Mouse (Mus musculus) T-helper 17 cell (primary cell): ENCODE data around the gene Idh1.
"Not testable (repeated sequence)": the region's sequence is repeated elsewhere in the genome, so short reads cannot be mapped to it uniquely, and the experiment has no call there.

ENCODE experiments used
- in situ Hi-C, 2 experiments: fragments of 300-600 bp; cut with MboI, MseI; formaldehyde crosslinking; loops; 1 replicate in 1 of 2; 2 replicates in 1 of 2; pipeline ENCODE4 v1.15.1; 2025; ENCODE audit warnings: high pct_unique_total_duplicates in 2 of 2

The Idh1 gene

DNA sequence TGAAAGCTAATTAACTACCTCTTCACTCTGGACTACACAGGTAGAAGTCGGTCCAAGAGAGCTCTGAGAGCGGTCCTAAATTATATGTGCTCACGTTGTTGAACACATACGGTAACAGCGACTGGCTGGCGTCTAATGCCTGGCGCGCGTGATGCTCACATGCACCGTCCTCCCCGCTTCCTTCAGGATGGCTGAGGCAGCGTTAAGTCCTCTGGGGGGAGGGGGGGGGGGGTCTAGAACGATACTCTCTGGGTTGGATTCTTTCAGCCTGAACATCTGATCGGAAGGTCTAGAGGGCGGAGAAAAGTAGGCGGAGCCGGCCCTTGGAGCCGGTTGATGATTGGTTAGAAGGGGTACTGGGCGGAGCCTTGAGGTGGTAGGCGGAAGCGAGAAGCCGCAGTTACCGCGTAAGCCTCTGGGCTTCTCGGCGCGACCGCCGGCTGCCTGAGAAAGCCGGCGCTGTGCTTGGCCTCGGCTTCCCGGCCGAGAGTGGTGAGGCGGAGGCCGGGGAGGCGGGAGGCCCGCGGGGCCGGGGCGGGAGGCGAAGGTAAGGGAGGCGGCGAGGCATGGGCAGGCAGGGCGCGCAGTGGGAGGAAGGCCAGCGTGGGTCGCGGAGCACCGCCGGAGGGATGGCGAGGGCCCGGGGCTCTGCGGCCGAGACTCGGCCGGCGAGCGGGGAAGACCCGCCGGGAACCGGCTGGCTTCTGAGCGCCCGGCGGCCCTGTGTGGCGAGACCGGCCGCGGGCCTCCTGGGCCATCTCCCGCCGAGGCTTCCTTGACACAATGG lies at the start of gene Idh1, which contains the start of gene Pikfyve:
Gene Idh1, minus strand, starts transcription at position 214 of the 787 bp plus-strand sequence.
Gene Pikfyve, plus strand, starts transcription at position 397 of the 787 bp plus-strand sequence.
- in situ Hi-C loops: loop anchor here (10.0 to 25.0 kb wide), 3 partner anchors 232 to 1999 kb away; partner anchors contain the start of genes Creb1 (in 1 of the 2), Eef1b2 (in 1 of the 2), Ndufs1 (in 1 of the 2) and Plekhm3 (in 1 of the 2)

DNA sequence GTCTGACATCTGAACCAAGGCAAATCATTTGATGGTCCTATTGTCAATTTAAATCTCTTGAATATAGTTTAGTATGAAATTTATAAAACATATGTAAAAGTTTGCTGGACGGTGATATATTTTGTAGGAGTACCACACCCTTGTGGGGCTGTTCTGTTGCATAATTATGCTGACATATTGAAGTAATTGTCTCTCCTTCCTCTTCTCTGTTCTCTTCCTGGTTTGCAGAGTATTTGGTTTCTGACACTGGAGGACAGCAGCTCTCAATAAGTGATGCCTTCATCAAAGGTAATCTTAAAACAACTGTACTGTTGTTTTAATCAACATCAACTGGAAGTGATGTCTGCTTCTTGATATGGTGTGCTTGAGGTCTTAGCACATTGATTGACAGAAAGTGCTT lies 44.3 kb upstream of the Idh1 start:
- in situ Hi-C loops: no loop called here

DNA sequence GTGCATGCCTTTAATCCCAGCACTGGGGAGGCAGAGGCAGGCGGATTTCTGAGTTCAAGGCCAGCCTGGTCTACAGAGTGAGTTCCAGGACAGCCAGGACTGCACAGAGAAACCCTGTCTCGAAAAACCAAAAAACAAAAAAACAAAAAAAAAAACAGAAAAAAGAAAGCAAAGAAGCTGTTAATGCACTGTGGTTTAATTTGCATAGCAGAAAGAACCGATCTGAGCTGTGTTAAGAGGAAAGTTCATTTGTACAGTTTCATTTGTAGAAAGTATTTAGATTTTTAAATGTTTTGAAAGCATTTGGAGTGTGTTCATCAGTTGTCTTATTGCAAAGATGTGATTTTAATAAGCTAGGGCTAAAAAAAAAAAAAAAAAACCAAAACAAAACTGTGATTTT lies 43.5 kb upstream of the Idh1 start:
- in situ Hi-C loops: not testable (repeated sequence)

DNA sequence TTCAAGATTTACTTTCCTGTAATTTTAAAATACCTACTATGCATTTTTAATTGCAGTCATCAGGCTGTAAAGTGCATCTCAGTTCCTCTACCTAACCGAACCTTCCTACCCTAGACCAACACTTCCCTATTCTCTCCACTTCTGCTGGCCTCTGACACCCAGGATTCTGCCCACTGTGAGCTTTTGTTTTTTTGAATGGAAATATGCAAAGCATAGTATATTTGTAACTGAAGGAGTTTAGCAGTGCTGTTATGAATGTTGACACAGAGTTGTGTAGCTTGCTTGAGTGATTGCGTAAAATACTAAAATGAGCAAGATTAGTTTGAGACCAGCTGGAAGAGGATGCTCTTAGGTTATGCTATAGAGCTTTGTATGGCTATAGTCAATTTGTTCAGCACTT lies 41.4 kb upstream of the Idh1 start:
- in situ Hi-C loops: no loop called here

DNA sequence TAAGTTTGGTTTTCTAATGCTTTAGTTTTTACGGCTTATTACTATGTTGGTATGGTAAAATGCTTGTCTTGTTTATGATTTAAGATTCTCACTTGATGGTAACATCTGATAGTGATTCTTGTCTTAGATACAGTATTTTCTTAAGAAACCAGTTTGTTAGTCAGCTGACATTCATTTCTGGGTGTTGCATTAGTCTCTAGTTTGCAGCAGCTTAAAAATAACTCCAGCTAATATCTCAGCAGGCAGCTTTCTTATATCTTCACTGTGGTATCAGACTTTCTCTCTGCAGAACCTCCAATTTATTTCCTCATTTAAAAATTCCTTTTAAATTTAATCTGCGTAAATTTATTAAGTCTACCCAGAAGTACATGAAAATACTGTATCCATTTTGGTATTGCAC lies 37.4 kb upstream of the Idh1 start:
- in situ Hi-C loops: no loop called here

DNA sequence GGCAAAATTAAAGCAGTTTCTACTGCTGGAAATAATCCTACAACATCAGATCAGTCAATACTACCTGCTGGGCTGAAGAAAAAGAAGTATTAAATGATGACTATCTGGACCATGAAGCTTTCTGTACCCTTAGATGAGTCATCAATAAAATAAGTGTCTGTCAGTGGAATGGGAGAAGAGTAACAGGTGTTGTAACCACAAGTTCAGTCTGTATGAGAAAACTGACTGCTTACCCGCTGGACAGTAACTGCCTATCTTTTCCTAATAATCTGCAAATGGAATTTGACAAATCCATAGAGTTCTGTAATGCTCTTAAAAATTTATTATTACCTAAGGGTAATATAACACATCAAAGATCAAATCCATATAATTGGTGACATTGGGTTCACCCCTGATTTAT lies 31.7 kb upstream of the Idh1 start:
- in situ Hi-C loops: no loop called here

DNA sequence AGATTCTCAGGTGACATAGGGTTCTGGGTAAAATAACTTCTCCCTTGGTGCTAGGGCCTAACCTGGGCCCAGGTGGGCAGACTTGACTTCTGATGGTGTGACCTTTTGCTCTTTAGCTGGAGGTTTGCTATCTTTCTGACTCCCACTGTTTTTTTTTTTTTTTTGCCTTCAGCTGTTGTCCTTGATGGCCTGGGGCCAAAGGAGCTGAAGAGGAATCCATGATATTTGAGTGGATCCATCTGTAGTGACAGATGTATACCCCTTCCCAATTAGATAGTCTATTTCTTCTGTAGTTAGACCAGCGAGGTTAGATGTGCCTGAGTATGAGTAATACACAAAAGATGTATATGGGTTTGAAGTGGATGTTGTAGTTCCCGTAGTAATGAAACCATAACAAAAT lies 31.3 kb upstream of the Idh1 start:
- in situ Hi-C loops: no loop called here

DNA sequence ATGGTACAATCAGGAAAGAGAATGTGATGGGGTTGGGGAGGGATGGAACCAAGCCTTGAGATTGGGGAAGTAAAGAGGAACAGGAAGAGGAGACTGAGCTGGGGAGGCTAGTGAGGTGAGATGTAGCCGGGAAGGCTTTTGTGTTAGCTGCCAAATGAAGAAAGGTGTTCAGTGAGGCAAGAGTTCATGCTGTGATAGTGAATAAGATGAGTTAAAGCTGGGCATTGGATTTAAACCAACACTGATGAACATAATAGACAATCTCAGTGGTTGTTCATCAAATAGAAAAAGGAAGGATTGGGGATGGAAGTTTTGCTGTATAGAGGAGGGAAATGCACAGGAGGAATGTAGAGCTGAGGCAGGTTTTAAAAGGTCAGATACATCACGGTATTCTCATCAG lies 26.9 kb upstream of the Idh1 start:
- in situ Hi-C loops: no loop called here

DNA sequence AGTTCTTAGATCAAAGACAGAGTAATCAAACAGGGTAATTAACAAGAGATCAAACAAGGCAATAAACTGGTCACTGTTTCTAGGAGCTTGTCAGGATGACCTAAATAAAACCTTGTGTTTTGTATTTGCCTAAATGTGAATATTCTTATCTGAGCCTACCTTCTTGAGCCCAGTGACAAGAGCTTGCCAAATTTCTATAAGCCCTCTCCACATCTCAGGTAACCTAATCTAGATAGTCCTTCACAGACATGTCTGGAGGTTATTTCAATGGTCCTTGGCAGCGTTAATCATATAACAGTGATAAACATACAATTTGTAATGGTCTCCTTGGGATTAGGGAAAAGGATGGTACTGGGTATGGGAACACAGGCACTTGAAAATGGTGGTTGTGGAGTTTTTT lies 18.0 kb upstream of the Idh1 start:
- in situ Hi-C loops: no loop called here

DNA sequence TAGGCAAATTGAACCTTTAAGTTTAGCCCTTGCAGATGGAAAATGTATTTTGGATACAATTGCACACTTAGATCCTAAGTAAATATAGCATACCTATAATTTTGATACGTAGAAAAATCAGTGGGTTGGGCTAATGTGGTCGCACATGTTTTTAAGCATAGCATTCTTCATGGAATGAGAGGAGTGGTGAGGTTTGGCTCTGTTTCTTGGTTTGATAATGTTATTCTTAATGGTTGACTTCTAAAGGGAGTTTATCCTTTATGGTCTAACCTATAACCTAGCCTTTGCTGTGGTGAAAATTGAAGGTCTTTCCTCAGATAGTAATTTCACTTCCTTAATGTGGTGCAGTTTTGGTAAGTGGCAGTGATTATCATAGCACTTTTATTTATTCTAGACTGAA lies 12.6 kb upstream of the Idh1 start:
- in situ Hi-C loops: loop anchor here in 1 of 2 experiments (10.0 to 25.0 kb wide), 2 partner anchors 1506 to 2012 kb away; partner anchors contain the start of genes Eef1b2, Ndufs1 and Rpe

DNA sequence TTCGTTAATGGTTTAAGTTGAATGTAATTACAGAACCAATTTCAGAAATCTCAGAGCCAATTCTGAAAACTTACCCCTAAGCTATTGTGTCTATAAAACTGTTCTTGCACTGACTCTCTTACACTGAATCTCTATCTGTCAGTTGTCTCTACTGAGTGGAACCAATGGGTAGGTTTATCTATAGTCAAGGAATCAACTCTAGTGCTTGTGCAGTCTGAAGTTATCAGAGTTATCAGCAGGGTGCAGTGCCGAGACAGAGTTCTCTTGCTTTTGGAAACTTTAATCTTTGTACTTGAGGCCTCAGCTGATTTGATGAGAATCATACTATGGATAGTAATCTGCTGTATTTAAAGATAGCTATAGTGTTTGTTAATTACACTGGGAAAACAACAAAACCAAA lies 12.1 kb upstream of the Idh1 start:
- in situ Hi-C loops: loop anchor here in 1 of 2 experiments (10.0 to 25.0 kb wide), 2 partner anchors 1506 to 2011 kb away; partner anchors contain the start of genes Eef1b2, Ndufs1 and Rpe

DNA sequence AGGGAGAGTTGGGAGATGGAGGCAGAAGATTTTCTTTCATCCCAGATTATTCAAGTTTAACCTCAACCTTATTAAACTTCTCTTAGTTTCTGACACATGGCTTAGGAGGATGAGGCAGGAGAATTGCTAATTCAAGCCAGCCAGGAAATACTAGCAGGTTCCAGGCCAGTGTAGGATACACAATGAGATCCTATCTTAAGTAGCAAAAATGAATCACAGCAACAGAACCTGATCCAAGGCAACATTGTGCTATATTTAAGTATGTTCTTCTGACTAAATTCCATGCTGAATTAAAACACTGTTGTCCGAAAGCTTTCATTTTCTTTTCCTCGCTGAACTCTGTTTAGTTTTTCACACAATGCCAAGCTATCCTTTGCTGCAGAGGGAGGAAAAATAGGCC lies 6.9 kb upstream of the Idh1 start:
- in situ Hi-C loops: loop anchor here in 1 of 2 experiments (10.0 to 25.0 kb wide), 2 partner anchors 1512 to 2006 kb away; partner anchors contain the start of genes Eef1b2, Ndufs1 and Rpe

DNA sequence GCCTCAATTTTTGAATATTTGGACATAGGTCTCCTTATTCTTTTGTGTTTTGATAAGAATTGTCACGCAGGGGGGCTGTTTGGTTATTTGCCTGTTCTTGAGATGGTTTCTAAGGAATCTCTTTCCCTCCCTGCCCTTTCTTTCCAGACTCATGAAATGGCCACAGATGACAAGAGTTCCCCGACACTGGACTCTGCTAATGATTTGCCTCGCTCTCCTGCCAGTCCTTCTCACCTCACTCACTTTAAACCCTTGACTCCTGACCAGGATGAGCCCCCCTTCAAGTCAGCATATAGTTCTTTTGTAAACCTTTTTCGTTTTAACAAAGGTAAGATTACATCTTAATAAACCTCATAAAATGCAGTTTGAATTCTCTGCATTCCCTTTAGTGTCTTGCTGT lies 3.9 kb upstream of the Idh1 start:
- in situ Hi-C loops: loop anchor here in 1 of 2 experiments (10.0 to 25.0 kb wide), 2 partner anchors 1515 to 2003 kb away; partner anchors contain the start of genes Eef1b2, Ndufs1 and Rpe

DNA sequence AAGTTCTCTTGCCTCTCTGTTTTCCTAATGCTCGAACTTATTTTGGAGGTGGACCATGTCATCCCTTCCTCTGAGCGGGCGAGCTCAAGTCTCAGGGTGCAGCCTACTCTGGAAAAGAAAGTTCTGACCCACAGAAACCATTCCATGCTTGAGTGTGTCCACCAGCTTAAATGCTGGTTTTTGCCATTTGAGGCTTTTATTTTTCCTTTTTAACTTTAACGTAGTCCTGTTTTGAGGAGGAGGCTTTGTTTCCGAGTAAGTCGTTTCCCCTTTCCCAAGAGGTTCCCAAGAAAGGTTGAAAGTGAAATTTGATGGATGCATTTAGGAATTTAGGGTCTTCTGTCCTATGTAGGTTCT lies 752 bp upstream of the Idh1 start:
- in situ Hi-C loops: loop anchor here (10.0 to 25.0 kb wide), 3 partner anchors 232 to 2000 kb away; partner anchors contain the start of genes Creb1 (in 1 of the 2), Eef1b2 (in 1 of the 2), Ndufs1 (in 1 of the 2) and Plekhm3 (in 1 of the 2)

DNA sequence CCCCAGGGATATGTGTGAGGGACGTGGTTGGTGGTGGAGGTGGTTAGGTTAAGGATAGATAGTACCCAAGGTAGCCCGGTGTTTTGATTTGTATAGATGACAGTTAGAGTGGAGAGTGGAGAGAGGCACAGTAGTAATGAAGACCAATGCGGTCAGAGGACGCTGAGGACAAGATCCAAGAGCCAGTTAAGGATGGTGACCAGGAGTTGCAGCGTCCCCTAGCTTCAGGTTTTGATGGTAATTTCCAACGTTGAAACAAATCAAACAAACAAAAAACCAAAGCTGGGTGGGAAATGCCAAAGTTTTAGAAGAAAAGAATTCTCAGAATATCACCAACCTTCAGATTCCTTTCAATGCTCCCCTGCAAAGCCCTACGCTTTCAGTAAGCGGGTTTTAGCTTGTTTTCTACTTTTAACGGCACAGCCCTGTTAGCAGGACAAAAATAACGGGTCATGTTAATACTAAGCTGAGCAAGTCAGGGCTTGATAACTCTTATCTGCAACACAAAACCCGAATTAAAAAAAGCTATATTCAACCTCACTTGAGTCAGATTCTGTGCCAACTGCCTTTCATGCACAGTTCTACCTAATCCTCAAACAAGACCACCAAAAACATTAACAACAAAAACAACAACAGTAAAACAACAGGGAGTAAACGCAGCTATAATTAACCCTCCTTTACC lies 635 bp downstream of the Idh1 start:
- in situ Hi-C loops: loop anchor here (10.0 to 25.0 kb wide), 3 partner anchors 231 to 1998 kb away; partner anchors contain the start of genes Creb1 (in 1 of the 2), Eef1b2 (in 1 of the 2), Ndufs1 (in 1 of the 2) and Plekhm3 (in 1 of the 2)

DNA sequence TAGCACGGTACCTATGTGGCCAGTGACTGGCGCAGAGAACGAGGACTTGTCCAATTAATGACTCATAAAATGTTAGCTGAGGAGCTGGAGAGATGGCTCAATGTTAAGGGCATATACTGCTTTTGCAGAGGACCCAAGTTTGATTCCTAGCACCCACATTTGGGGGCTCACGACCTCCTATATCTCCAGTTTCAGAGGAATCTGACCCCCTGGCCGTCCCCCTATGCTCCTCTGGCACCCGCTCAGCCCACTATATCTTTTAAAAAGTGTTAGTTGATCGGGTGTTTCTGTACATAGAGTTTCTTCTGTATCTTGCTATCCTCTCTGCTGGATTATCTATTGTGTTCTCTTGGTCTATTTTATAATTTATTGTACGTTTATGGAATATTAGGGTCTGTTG lies 1.3 kb downstream of the Idh1 start:
- in situ Hi-C loops: loop anchor here (10.0 to 25.0 kb wide), 3 partner anchors 230 to 1998 kb away; partner anchors contain the start of genes Creb1 (in 1 of the 2), Eef1b2 (in 1 of the 2), Ndufs1 (in 1 of the 2) and Plekhm3 (in 1 of the 2)

DNA sequence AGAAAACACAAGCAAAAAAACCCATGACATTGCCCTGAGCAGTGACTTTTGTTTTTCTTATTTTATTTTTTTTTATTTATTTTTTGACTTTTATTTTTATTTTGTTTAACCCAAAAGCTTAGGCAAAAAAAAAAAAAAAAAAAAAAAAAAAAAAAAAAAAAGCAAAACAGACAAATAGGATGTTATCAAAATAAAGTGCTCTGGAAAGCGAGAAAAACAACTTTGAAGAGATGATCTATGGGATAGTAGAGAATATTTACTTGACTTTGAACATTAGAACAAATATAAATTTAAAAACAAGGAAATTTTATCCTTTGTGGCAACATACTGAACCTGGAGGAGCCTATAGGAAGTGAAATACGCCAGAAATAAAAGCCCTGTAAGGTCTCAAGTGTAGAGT lies 2.3 kb downstream of the Idh1 start:
- in situ Hi-C loops: loop anchor here (10.0 to 25.0 kb wide), 3 partner anchors 229 to 1997 kb away; partner anchors contain the start of genes Creb1 (in 1 of the 2), Eef1b2 (in 1 of the 2), Ndufs1 (in 1 of the 2) and Plekhm3 (in 1 of the 2)

DNA sequence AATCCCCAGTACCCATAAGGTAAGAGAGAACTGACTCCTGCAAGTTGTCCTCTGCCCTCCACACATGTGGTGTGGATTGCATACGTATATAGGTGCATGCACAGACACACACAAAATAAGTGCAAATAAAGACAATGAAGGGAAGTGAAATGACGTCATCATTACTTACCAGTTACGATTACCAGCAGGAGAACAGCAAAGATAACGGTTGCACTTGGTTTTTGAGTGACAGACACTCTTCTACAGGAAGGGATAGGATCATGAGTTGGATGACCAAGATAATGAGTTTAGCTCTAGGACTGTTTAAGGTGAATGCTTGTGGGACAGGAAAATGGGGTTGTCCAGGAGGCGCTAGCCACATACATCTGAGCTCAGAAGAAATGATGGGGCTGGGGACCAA lies 4.8 kb downstream of the Idh1 start:
- in situ Hi-C loops: loop anchor here (10.0 to 25.0 kb wide), 3 partner anchors 227 to 1994 kb away; partner anchors contain the start of genes Creb1 (in 1 of the 2), Eef1b2 (in 1 of the 2), Ndufs1 (in 1 of the 2) and Plekhm3 (in 1 of the 2)

DNA sequence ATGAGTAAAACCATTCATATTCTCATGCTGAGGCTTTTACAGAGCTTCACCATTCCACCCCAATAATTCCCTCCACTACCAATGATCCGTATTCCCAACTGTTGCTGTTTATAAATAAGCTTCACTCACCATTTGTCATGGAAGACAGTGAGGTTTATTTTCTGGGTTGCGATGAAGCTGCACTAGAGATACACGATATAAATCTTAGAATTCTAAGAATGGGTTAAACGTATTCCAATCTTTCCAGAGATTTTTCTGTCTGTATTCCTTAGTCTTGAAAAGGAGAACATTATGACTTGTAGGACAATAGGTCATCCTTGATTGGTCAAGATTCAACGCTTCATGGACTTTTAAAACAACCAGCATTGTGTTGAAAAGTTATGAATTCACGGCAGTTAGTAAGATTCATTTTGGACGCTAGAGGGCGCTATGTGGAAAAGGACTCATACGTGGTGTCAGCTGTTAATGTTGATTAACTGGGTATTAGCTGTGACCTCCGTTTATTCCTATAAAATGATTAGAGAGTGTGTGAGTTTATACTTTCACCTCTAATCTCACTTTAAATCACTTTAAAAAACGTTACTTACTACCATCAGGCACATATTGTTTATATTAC lies 6.6 kb downstream of the Idh1 start:
- in situ Hi-C loops: loop anchor here (5.0 to 25.0 kb wide), 5 partner anchors 222 to 1992 kb away; partner anchors contain the start of genes Plekhm3 (in 2 of the 2), Ccnyl1 (in 1 of the 2), Creb1 (in 1 of the 2) and Eef1b2 (in 1 of the 2)

DNA sequence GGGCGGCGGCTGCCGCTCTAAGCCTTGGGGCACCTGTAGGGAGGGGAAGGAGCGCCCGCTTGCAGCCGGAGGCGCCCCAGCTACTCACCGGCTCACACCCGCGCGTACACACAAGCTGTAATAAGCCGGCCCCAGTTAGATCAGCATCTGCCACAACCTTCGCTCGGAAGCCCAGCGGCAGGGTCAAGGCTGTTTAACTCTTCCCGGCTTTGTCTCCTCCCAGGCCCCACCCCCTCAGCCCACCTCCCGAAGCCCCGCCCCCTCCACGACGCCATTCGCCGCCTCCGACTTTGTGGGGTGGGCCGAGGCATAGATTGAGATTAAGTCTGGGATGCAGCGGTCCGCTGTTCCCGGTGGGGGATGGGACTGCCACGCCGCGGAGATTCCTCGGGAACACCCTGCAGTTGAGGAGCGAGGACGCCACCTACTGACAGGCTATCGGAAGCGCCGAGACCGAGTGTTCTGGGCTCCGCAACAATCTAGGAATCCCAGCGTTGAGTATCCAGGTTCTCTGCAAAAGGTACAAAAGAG lies 7.3 kb downstream of the Idh1 start:
- in situ Hi-C loops: loop anchor here in 1 of 2 experiments (5.0 to 25.0 kb wide), 3 partner anchors 222 to 1992 kb away; partner anchors contain the start of genes Ccnyl1, Eef1b2, Ndufs1 and Plekhm3
